9 mouse cellular contexts compared by ENCODE assay signal in genomic region chr9:68234979-68235649, GRCm38 (mm10).
A peak's percentile ranks its signal among the peaks of the same experiment; 100 is the strongest.
DNase-seq lines count a peak whose midpoint lies in the region; ATAC-seq and TF ChIP-seq lines count a peak whose summit lies in the region.
"Had no signal": no experiment of that assay in that cellular context is flagged by ENCODE, and none has a peak within 500 bp of the region (broad histone marks: within the 10 kb centered on the region; RNA-seq: fewer than 3 reads in every experiment).

No protein-coding gene starts in this region.

- 18% methylated on average over 12 of the region's 12 CpGs for WGBS in heart, embryonic 15.5 days
- WGBS in stomach, postnatal 0 days: 42% methylated on average over 12 of the region's 12 CpGs

- H3K27ac ChIP-seq in heart, embryonic 15.5 days: no peak overlapping the region
- H3K27ac ChIP-seq in stomach, postnatal 0 days (replicated peaks): no peak overlapping the region
- H3K27ac ChIP-seq: hindbrain, postnatal 0 days; kidney, postnatal 0 days had no signal

- H3K36me3 ChIP-seq in heart, embryonic 15.5 days: no peaks in the 10 kb centered on the region
- H3K36me3 ChIP-seq in stomach, postnatal 0 days (ENCODE audit: control insufficient read depth, insufficient read depth, low read length): no peaks in the 10 kb centered on the region

- H3K4me3 ChIP-seq in heart, embryonic 15.5 days: no peak overlapping the region
- H3K4me3 ChIP-seq in stomach, postnatal 0 days (ENCODE audit: low read depth, low read length): no peak overlapping the region

- H3K9ac ChIP-seq in heart, embryonic 15.5 days: no peak overlapping the region
- H3K9ac ChIP-seq in stomach, postnatal 0 days (ENCODE audit: low read length): no peak overlapping the region

- ATAC-seq in heart, embryonic 15.5 days (replicated peaks; ENCODE audit: insufficient number of reproducible peaks, insufficient read depth, low FRiP score, low read depth): no peak
- no peak for ATAC-seq in stomach, postnatal 0 days (ENCODE audit: low FRiP score, low TSS enrichment)
- ATAC-seq: hindbrain, postnatal 0 days had no signal

- DNase-seq in heart, adult 18-20 months: no peak
- DNase-seq in cerebellum, adult 18-20 months: peak; percentile 23 to 30
- peak; percentile 29 for DNase-seq in cerebellum, adult 9-10 months
- DNase-seq in hindlimb bud, embryonic 11.5 days (ENCODE audit: extremely low spot score, low read depth, low spot score): peak; percentile 44
- DNase-seq in stomach, postnatal 0 days (ENCODE audit: low spot score): no peak
- no peak for DNase-seq in layer of hippocampus, adult 8-10 months (ENCODE audit: low spot score in 2 of 2)

- no peak for TF ChIP-seq EP300 in stomach, postnatal 0 days (optimal IDR thresholded peaks at IDR 0.05)

- H3K4me2 ChIP-seq in heart, embryonic 15.5 days: peak overlapping the region; percentile 36; the same call in 1 of the 2 replicates
- H3K4me2 ChIP-seq in stomach, postnatal 0 days (replicated peaks; ENCODE audit: low read depth): no peak overlapping the region

- peaks cover 14% of the 10 kb centered on the region for H3K4me1 ChIP-seq in heart, embryonic 15.5 days (replicated peaks)
- no peaks in the 10 kb centered on the region for H3K4me1 ChIP-seq in stomach, postnatal 0 days (replicated peaks; ENCODE audit: control insufficient read depth, insufficient read depth)

- H3K9me3 ChIP-seq in heart, embryonic 15.5 days (replicated peaks): no peaks in the 10 kb centered on the region
- no peaks in the 10 kb centered on the region for H3K9me3 ChIP-seq in stomach, postnatal 0 days (ENCODE audit: control insufficient read depth, low read length)

- no peaks in the 10 kb centered on the region for H3K27me3 ChIP-seq in heart, embryonic 15.5 days
- no peaks in the 10 kb centered on the region for H3K27me3 ChIP-seq in stomach, postnatal 0 days (ENCODE audit: control insufficient read depth, insufficient read depth, low read length)

- TF ChIP-seq CTCF in stomach, postnatal 0 days (IDR thresholded peaks at IDR 0.05; ENCODE audit: low read depth): no peak

Comparison
In these comparisons a context has a peak if more than half of its experiments do, and no peak if none do; other contexts are left out.
1. DNase-seq: peak in cerebellum, adult 18-20 months (2 of 2), cerebellum, adult 9-10 months (single experiment) and hindlimb bud, embryonic 11.5 days (single experiment); none in heart, adult 18-20 months (0 of 2), stomach, postnatal 0 days (single experiment) and layer of hippocampus, adult 8-10 months (0 of 2).